ENCODE assay signal across 22 mouse cellular contexts in the genomic region with DNA sequence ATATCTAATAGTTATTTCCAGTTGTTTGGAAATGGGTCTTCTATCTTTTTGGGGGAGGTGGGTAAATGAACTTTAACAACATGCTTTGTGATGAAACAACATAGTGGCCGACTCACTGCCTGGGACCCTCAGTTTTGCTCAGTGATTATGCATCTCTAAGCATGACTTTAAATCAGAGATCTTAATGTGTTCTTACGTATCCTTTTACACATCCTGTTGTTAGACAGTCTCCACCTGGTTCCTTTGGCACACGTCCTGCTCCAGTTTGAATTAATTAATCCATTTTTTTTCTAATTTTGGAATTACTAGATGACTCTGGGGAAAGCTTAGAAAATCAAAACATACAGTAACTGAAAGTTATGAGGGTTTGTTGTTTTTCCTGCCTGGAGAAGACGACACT. TPM values are rescaled to one million over a fixed set of nuclear protein-coding genes. Genes with fewer than 3 reads are reported as not detected.
DNase-seq lines count a peak whose midpoint lies in the region; ATAC-seq lines count a peak whose summit lies in the region.
"Had no signal": no experiment of that assay in that cellular context is flagged by ENCODE, and none has a peak within 500 bp of the region (broad histone marks: within the 10 kb centered on the region; RNA-seq: fewer than 3 reads in every experiment).

No protein-coding gene starts in this region.

- DNase-seq in forebrain, embryonic 14.5 days (ENCODE audit: low spot score): peak; percentile 49
- DNase-seq in kidney, postnatal 10 days: peak; percentile 16
- DNase-seq in kidney, adult 18-20 months: no peak
- DNase-seq in lung, postnatal 10 days: peak; percentile 6
- DNase-seq in lung, postnatal 4 days: no peak
- DNase-seq: adrenal gland, postnatal 10 days; adrenal gland, postnatal 36 days; B cell, adult 2 months; cerebellum, adult 11 months; cerebellum, postnatal 14 days; gastrocnemius, adult 2 months; gastrocnemius, postnatal 14 days; heart, adult 11 months had no signal

- no peak overlapping the region for H3K4me2 ChIP-seq in forebrain, embryonic 14.5 days (ENCODE audit: low read length)
- H3K4me2 ChIP-seq in forebrain, embryonic 12.5 days: no peak overlapping the region
- H3K4me2 ChIP-seq: forebrain, embryonic 15.5 days; heart, embryonic 11.5 days; hindbrain, embryonic 12.5 days; hindbrain, embryonic 15.5 days had no signal

- H3K4me1 ChIP-seq in forebrain, embryonic 14.5 days (ENCODE audit: control insufficient read depth, insufficient read depth, low read length): peaks cover 9% of the 10 kb centered on the region; the same call in 1 of the 2 replicates
- no peaks in the 10 kb centered on the region for H3K4me1 ChIP-seq in forebrain, embryonic 12.5 days
- H3K4me1 ChIP-seq: forebrain, embryonic 10.5 days; hindbrain, embryonic 12.5 days; hindbrain, embryonic 15.5 days had no signal

- H3K27me3 ChIP-seq in forebrain, embryonic 14.5 days (replicated peaks; ENCODE audit: control insufficient read depth, insufficient read depth, low read length): no peaks in the 10 kb centered on the region
- H3K27me3 ChIP-seq in forebrain, embryonic 12.5 days: no peaks in the 10 kb centered on the region
- H3K27me3 ChIP-seq: CH12.LX; forebrain, embryonic 15.5 days; hindbrain, embryonic 12.5 days; hindbrain, embryonic 15.5 days; Patski had no signal

- H3K36me3 ChIP-seq in forebrain, embryonic 14.5 days (ENCODE audit: control insufficient read depth, insufficient read depth, low read length): no peaks in the 10 kb centered on the region
- no peaks in the 10 kb centered on the region for H3K36me3 ChIP-seq in forebrain, embryonic 12.5 days (replicated peaks)
- H3K36me3 ChIP-seq: forebrain, embryonic 10.5 days; forebrain, embryonic 15.5 days; hindbrain, embryonic 12.5 days; hindbrain, embryonic 15.5 days had no signal

- ATAC-seq in forebrain, embryonic 14.5 days: no peak
- no peak for ATAC-seq in forebrain, embryonic 12.5 days (ENCODE audit: low FRiP score)
- ATAC-seq: forebrain, embryonic 15.5 days; Patski had no signal

- no peak overlapping the region for H3K4me3 ChIP-seq in forebrain, embryonic 14.5 days (ENCODE audit: low read depth, low read length)
- no peak overlapping the region for H3K4me3 ChIP-seq in forebrain, embryonic 12.5 days (replicated peaks)
- H3K4me3 ChIP-seq: forebrain, embryonic 10.5 days; forebrain, embryonic 15.5 days; gastrocnemius, adult 2 months; hindbrain, embryonic 12.5 days; hindbrain, embryonic 15.5 days had no signal

- H3K9me3 ChIP-seq in forebrain, embryonic 14.5 days (replicated peaks; ENCODE audit: control insufficient read depth, low read length): no peaks in the 10 kb centered on the region
- H3K9me3 ChIP-seq in forebrain, embryonic 12.5 days: no peaks in the 10 kb centered on the region
- H3K9me3 ChIP-seq: forebrain, embryonic 10.5 days; forebrain, embryonic 15.5 days; G1E; hindbrain, embryonic 12.5 days; hindbrain, embryonic 15.5 days had no signal

- no peak overlapping the region for H3K27ac ChIP-seq in forebrain, embryonic 14.5 days (ENCODE audit: low read depth, low read length)
- no peak overlapping the region for H3K27ac ChIP-seq in forebrain, embryonic 12.5 days
- H3K27ac ChIP-seq: forebrain, embryonic 10.5 days; forebrain, embryonic 15.5 days; gastrocnemius, adult 2 months; hindbrain, embryonic 12.5 days; hindbrain, embryonic 15.5 days had no signal

- H3K9ac ChIP-seq in forebrain, embryonic 14.5 days (ENCODE audit: low read length): no peak overlapping the region
- H3K9ac ChIP-seq in forebrain, embryonic 12.5 days: no peak overlapping the region
- H3K9ac ChIP-seq: forebrain, embryonic 15.5 days; hindbrain, embryonic 12.5 days; hindbrain, embryonic 15.5 days had no signal

- 63% methylated on average over 4 of the region's 4 CpGs for WGBS in forebrain, embryonic 14.5 days
- 83% methylated on average over 4 of the region's 4 CpGs for WGBS in forebrain, embryonic 12.5 days

RNA-seq across cellular contexts. Expression of gene Itga4, which starts 57.3 kb away (rescaled TPM):
- polyA plus RNA-seq in forebrain, embryonic 14.5 days (2014; fragmentation: Nextera tagmentation; extraction: Ambion mirVana): 2.3 and 2.4 TPM in 2 replicates
- polyA plus RNA-seq in forebrain, embryonic 12.5 days (2016; fragmentation: Nextera tagmentation; extraction: Ambion mirVana): 4.7 and 4.9 TPM in 2 replicates

Comparison
In these comparisons a context has a peak if more than half of its experiments do, and no peak if none do; other contexts are left out.
1. DNase-seq: peak in forebrain, embryonic 14.5 days (single experiment), kidney, postnatal 10 days (single experiment) and lung, postnatal 10 days (single experiment); none in kidney, adult 18-20 months (single experiment) and lung, postnatal 4 days (0 of 2).